Mouse (Mus musculus): Measurements from ENCODE around the gene Myo6. TPM values are rescaled to one million over a fixed set of nuclear protein-coding genes. Genes with fewer than 3 reads are reported as not detected.
A peak's percentile ranks its signal among the peaks of the same experiment; 100 is the strongest.

Myo6 gene
- polyA plus RNA-seq, 1 experiment from 2014 or later: 71.9 TPM

DNA sequence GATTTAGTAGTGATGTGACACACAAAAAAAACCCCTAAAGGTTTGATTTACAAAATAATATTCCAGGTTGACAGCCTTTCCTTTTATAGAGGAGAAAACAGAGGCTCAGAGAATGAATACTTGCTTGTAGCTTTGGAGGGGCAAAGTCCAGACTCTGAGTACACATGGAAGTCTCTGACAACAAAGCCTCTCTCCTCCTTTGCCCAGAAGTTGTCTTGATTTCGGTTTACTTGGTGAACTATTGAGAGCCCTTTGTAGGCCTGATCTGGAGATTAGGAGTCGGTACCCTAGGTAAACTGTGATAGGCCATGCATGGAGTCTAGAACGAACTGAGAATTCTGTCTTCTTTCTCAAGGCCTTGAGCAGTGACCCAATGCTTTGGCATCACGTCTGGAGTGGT lies 2.3 kb downstream of the Myo6 start:
- Histone ChIP-seq H3K27ac (peak overlapping the region; percentile 67), H3K9me3 (no peaks in the 10 kb centered on the region), H3K9ac (no peak overlapping the region), H3K36me3 (no peaks in the 10 kb centered on the region), H3K4me2 (replicated peaks) (peak overlapping the region; percentile 81), H3K4me3 (replicated peaks) (peak overlapping the region; percentile 22), H3K4me1 (replicated peaks) (peaks cover 7% of the 10 kb centered on the region), H3K27me3 (replicated peaks) (no peaks in the 10 kb centered on the region)
- WGBS: 41% methylated on average over 4 of the region's 4 CpGs
- ATAC-seq: no peak

DNA sequence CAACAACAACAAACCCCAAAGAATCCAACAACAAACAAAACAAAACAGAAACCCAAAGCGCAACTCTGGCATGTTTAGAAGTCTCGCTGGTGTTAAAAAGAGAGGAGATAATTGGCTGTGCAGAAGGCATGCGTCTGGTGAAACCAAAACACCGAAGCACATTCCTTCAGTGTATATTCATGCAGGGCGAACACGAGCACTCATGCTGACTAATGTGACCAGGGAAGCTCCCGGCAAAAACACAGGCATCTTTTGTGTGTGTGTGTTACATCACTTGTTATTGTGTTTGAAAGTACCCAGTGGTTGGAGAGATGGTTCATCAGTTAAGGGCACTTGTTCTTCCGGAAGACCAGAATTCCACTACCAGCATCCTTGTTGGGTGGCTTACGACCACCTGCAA lies 4.7 kb downstream of the Myo6 start:
- no peak overlapping the region for H3K4me3 ChIP-seq (replicated peaks)
- no peaks in the 10 kb centered on the region for H3K27me3 ChIP-seq (replicated peaks)
- ATAC-seq: no peak
- no peaks in the 10 kb centered on the region for H3K9me3 ChIP-seq
- no peak overlapping the region for H3K27ac ChIP-seq
- no peak overlapping the region for H3K4me2 ChIP-seq (replicated peaks)
- WGBS: 76% methylated on average over 9 of the region's 9 CpGs
- no peak overlapping the region for H3K9ac ChIP-seq
- H3K36me3 ChIP-seq: no peaks in the 10 kb centered on the region
- peaks cover 10% of the 10 kb centered on the region for H3K4me1 ChIP-seq (replicated peaks)

GRCm38 (mm10) chr9:80171241-80171640 lies 6.4 kb downstream of the Myo6 start:
- Histone ChIP-seq H3K9ac (no peak overlapping the region), H3K27ac (no peak overlapping the region), H3K4me1 (replicated peaks) (peaks cover 10% of the 10 kb centered on the region), H3K9me3 (no peaks in the 10 kb centered on the region), H3K36me3 (no peaks in the 10 kb centered on the region), H3K4me3 (replicated peaks) (no peak overlapping the region), H3K4me2 (replicated peaks) (no peak overlapping the region), H3K27me3 (replicated peaks) (no peaks in the 10 kb centered on the region)
- ATAC-seq: no peak

DNA sequence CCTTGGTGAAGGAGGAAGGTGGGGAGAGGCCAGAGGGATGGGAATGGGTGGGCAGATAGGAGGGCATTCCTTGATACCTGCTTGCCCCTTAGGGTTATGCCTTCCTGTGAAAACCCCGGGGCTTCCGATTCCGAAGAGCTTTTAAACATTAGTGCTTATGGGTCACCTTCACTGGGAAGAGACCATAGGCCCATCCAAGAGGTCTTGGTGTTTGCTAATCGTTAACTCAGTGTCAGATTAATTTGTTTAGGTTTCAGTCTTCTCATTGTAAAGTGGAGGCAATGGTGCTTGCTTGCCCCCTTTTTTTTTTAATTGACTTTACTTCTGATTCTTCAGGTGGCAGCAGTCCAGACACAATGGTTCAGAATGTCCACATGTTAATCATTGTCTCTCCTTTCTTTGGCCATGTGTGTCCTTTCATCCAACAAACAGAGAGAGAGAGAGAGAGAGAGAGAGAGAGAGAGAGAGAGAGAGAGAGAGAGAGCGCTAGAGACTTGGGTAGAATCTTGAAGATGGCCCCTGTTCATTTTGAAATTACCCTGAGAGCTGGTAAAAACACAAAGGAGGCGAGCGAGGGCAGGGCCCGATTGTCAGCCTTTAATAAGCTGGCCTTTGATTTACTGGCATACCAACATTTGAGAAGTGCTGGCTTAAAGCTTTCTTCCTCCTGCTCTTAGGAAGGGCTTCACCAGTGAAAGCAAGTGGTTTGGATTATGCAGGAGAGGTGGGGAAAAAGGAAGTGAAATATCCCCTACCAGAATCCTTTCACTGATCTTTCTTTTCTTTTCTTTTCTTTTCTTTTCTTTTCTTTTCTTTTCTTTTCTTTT lies 7.8 kb downstream of the Myo6 start:
- H3K4me3 ChIP-seq (replicated peaks): no peak overlapping the region
- H3K27ac ChIP-seq: no peak overlapping the region
- ATAC-seq: no peak
- H3K9ac ChIP-seq: no peak overlapping the region
- H3K4me1 ChIP-seq (replicated peaks): peaks cover 13% of the 10 kb centered on the region
- H3K36me3 ChIP-seq: no peaks in the 10 kb centered on the region
- no peak overlapping the region for H3K4me2 ChIP-seq (replicated peaks)
- H3K9me3 ChIP-seq: no peaks in the 10 kb centered on the region
- WGBS: 47% methylated on average over 8 of the region's 8 CpGs
- no peaks in the 10 kb centered on the region for H3K27me3 ChIP-seq (replicated peaks)

DNA sequence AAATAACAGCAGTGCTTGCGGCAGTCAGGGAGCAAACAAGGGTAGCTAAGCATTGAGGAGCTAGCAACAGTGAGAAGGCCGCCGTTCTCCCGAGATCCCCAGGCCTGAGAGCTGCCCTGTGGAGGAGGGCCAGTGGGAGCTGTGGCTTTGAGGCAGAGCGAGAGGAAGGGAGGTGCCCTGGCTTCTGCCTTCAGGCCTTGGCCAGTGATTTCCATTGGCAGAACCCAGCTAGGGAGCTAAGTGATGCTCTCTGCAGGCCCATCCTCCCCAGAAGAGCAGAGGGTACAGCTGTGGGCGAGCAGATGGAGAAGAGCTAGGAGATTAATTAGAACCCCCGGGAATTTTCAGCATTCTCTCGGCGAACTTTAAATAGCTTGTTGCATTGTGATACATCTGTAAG lies 8.8 kb downstream of the Myo6 start:
- Histone ChIP-seq H3K4me2 (replicated peaks) (peak overlapping the region; percentile 28; the same call in 1 of the 2 replicates), H3K27me3 (replicated peaks) (no peaks in the 10 kb centered on the region), H3K36me3 (no peaks in the 10 kb centered on the region), H3K9me3 (no peaks in the 10 kb centered on the region), H3K9ac (no peak overlapping the region), H3K4me3 (replicated peaks) (no peak overlapping the region), H3K27ac (no peak overlapping the region; the same call in 1 of the 2 replicates), H3K4me1 (replicated peaks) (peaks cover 13% of the 10 kb centered on the region)
- WGBS: 64% methylated on average over 9 of the region's 9 CpGs
- no peak for ATAC-seq

DNA sequence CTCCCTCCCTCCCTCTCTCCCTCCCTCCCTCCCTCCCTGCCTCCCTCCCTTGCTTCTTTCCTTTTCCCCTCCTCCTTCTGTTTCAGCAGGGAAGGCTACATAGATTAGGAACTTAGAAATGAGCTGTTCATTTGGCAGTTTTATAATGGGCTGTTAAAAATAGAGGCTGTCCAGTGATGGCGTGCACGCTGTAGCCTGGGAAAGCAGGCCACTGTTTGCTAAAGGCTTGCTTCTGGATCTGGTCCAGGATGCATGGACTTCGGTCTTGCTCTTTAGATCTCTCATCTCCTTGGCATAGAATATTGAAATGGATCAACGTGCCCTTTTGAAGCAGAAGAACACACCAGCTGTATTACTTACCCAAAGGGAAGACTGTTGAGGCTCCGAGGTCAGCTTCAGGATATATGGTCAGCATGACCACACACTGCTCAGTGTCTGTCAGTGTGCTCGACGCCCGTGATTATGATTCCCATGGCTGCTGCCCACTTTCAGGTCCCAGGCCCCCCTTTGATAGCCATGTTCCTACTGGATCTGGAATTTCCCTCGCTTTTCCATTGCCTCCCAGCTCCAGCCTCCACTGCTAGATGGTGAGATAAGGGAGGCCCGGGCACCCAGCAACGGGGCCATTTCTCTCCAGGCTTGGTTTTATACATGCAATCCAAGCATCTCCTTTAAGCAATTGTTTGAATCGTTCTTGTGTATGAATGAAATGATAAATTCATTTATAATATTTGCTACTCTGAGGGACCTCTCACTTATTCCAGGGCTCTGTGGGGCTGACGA lies 12.1 kb downstream of the Myo6 start:
- 40% methylated on average over 13 of the region's 13 CpGs for WGBS
- H3K4me2 ChIP-seq (replicated peaks): peak overlapping the region; percentile 38

GRCm38 (mm10) chr9:80178670-80179069 lies 13.8 kb downstream of the Myo6 start:
- H3K4me1 ChIP-seq (replicated peaks): peaks cover 8% of the 10 kb centered on the region
- no peak overlapping the region for H3K9ac ChIP-seq
- H3K9me3 ChIP-seq: no peaks in the 10 kb centered on the region
- ATAC-seq: no peak
- no peak overlapping the region for H3K4me2 ChIP-seq (replicated peaks)
- H3K27ac ChIP-seq: no peak overlapping the region
- no peaks in the 10 kb centered on the region for H3K36me3 ChIP-seq
- H3K27me3 ChIP-seq (replicated peaks): no peaks in the 10 kb centered on the region
- WGBS: 90% methylated on average over 2 of the region's 2 CpGs
- H3K4me3 ChIP-seq (replicated peaks): no peak overlapping the region

More for the DNA sequence above, 12.1 kb downstream of the Myo6 start:
- Histone ChIP-seq H3K4me3 (replicated peaks) (no peak overlapping the region), H3K27ac (peak overlapping the region; percentile 66), H3K9ac (no peak overlapping the region), H3K27me3 (replicated peaks) (no peaks in the 10 kb centered on the region), H3K4me1 (replicated peaks) (peaks cover 16% of the 10 kb centered on the region), H3K36me3 (no peaks in the 10 kb centered on the region), H3K9me3 (no peaks in the 10 kb centered on the region)
- peak; percentile 83 for ATAC-seq

GRCm38 (mm10) chr9:80179688-80180087 lies 14.9 kb downstream of the Myo6 start:
- Histone ChIP-seq H3K4me1 (replicated peaks) (peaks cover 7% of the 10 kb centered on the region), H3K4me3 (replicated peaks) (no peak overlapping the region), H3K27ac (no peak overlapping the region), H3K9ac (no peak overlapping the region), H3K4me2 (replicated peaks) (no peak overlapping the region), H3K27me3 (replicated peaks) (no peaks in the 10 kb centered on the region), H3K9me3 (no peaks in the 10 kb centered on the region), H3K36me3 (no peaks in the 10 kb centered on the region)
- WGBS: 74% methylated on average over 4 of the region's 4 CpGs
- no peak for ATAC-seq

- Histone ChIP-seq H3K9ac (no peak overlapping the region), H3K4me2 (replicated peaks) (no peak overlapping the region), H3K36me3 (no peaks in the 10 kb centered on the region), H3K27ac (no peak overlapping the region), H3K27me3 (replicated peaks) (no peaks in the 10 kb centered on the region), H3K4me3 (replicated peaks) (no peak overlapping the region), H3K4me1 (replicated peaks) (peaks cover 7% of the 10 kb centered on the region), H3K9me3 (no peaks in the 10 kb centered on the region)
- no peak for ATAC-seq
- WGBS: 87% methylated on average over 5 of the region's 5 CpGs
Measured at GRCm38 (mm10) chr9:80180771-80181170, 15.9 kb downstream of the Myo6 start.

DNA sequence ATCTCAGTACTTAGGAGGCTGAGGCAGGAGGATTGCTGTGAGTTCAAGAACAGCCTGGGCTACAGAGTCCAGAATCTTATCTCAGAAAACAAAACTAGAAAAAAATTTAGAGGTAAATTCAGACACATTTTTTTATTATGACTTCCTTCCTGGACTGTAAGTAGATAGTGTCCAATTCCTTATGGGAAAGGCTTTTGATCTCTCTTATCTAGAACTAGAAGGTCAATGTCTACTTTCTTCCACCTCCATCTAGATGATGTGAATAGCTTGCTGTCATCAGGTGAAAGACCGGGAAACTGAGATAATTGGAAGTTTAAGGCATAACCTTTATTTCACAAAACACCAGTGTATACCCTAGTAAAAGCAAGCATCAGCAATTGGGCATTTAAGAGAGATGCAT lies 16.9 kb downstream of the Myo6 start:
- Histone ChIP-seq H3K9ac (no peak overlapping the region), H3K4me1 (replicated peaks) (peaks cover 7% of the 10 kb centered on the region), H3K9me3 (no peaks in the 10 kb centered on the region), H3K27ac (no peak overlapping the region), H3K36me3 (no peaks in the 10 kb centered on the region), H3K4me3 (replicated peaks) (no peak overlapping the region), H3K4me2 (replicated peaks) (no peak overlapping the region), H3K27me3 (replicated peaks) (no peaks in the 10 kb centered on the region)
- 68% methylated on average over 1 of the region's 1 CpGs for WGBS
- peak; percentile 61 for ATAC-seq

DNA sequence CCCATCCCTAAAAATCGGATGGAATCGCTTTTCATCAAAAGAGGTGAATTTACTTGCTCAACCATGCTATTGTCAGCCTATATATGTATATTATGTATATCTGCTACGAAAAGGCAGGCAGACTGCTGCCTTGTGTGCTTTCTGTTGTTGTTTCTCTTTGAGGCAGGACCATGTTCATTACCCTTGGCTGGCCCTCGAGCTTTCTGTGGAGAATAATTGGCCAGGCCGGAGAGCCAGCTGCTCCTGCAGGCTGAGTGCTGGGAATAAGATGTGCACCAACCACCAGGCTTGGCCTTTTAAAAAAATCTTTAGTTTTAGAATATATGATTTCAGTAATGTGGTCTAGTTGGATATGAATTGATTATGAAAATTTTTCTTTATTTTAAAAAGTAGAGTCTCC lies 19.3 kb downstream of the Myo6 start:
- Histone ChIP-seq H3K4me2 (replicated peaks) (no peak overlapping the region), H3K9ac (no peak overlapping the region), H3K36me3 (no peaks in the 10 kb centered on the region), H3K9me3 (no peaks in the 10 kb centered on the region), H3K27ac (no peak overlapping the region), H3K27me3 (replicated peaks) (no peaks in the 10 kb centered on the region), H3K4me1 (replicated peaks) (0 out of 2 replicates have a peak, but pooled peaks cover 3% of the 10 kb centered on the region), H3K4me3 (replicated peaks) (no peak overlapping the region)
- ATAC-seq: no peak
- 81% methylated on average over 5 of the region's 5 CpGs for WGBS

GRCm38 (mm10) chr9:80185737-80186136 lies 20.9 kb downstream of the Myo6 start:
- H3K36me3 ChIP-seq: no peaks in the 10 kb centered on the region
- no peak for ATAC-seq
- H3K27me3 ChIP-seq (replicated peaks): no peaks in the 10 kb centered on the region

More at GRCm38 (mm10) chr9:80185737-80186136, 20.9 kb downstream of the Myo6 start:
- 68% methylated on average over 3 of the region's 3 CpGs for WGBS
- Histone ChIP-seq H3K9me3 (no peaks in the 10 kb centered on the region), H3K27ac (no peak overlapping the region), H3K4me2 (replicated peaks) (no peak overlapping the region), H3K4me1 (replicated peaks) (no peaks in the 10 kb centered on the region), H3K4me3 (replicated peaks) (no peak overlapping the region), H3K9ac (no peak overlapping the region)
